Mouse (Mus musculus) cortical plate, adult 2 months (tissue): Measurements from ENCODE around the gene Slc8a1.

ENCODE experiments used
- CTCF ChIP-seq: fragments of 200-500 bp; IDR thresholded peaks from 2 replicates; pipeline ENCODE4 v1.5.1; 2011; ENCODE audit warnings: mild to moderate bottlenecking, control low read depth, low read length; ENCODE audit not compliant: insufficient read depth; ENCODE audit errors: extremely low read depth
- POLR2A ChIP-seq: fragments of 200-500 bp; IDR thresholded peaks from 2 replicates; pipeline ENCODE4 v1.6.1; 2011; ENCODE audit warnings: mild to moderate bottlenecking, low read length, control low read depth; ENCODE audit not compliant: insufficient read depth; ENCODE audit errors: extremely low read depth

- TF ChIP-seq CTCF (no peak), POLR2A (no peak)
Measured at GRCm38 (mm10) chr17:81368503-81368902, 369.7 kb downstream of the Slc8a1 start.
